Mouse (Mus musculus) neural tube, embryonic 11.5 days (tissue): ENCODE measurements at regions not wholly inside any gene's neighbourhood (a gene's known extent, or its start where the extent isn't known, plus 50 kb on each side); places are given as distances from the start of the nearest gene placed in this dataset.

ENCODE experiments used
- ATAC-seq: fragments of 200-750 bp; cut with Nextera tagmentation; 2 replicates; pipeline ENCODE4 v1.8.0; 2017; ENCODE audit warnings: moderate number of reproducible peaks, mild to moderate bottlenecking, moderate TSS enrichment, moderate library complexity; ENCODE audit not compliant: insufficient read depth, low FRiP score, low TSS enrichment
- DNase-seq: peaks from one replicate; pipeline ENCODE4 v3.0.0-alpha.2; 2015; ENCODE audit warnings: low spot score
- H3K27ac ChIP-seq: fragments of 300-500 bp; sonication (generic); 2 replicates; pipeline ENCODE4 v1.5.1; 2014; ENCODE audit warnings: low read depth, mild to moderate bottlenecking, low read length
- H3K27me3 ChIP-seq: fragments of 300-500 bp; sonication (generic); 2 replicates; pipeline ENCODE4 v1.6.1; 2014; ENCODE audit warnings: mild to moderate bottlenecking, low read length, mixed read lengths; ENCODE audit not compliant: control insufficient read depth, insufficient read depth
- H3K36me3 ChIP-seq: fragments of 300-500 bp; sonication (generic); 2 replicates; pipeline ENCODE4 v1.6.1; 2014; ENCODE audit warnings: mild to moderate bottlenecking, low read length, moderate library complexity, mixed read lengths; ENCODE audit not compliant: control insufficient read depth, insufficient read depth
- H3K4me1 ChIP-seq: fragments of 300-500 bp; sonication (generic); 2 replicates; pipeline ENCODE4 v1.6.1; 2014; ENCODE audit warnings: low read length, mixed read lengths; ENCODE audit not compliant: control insufficient read depth, insufficient read depth
- H3K4me2 ChIP-seq: fragments of 300-500 bp; sonication (generic); 2 replicates; pipeline ENCODE4 v1.6.1; 2014; ENCODE audit warnings: low read depth, mild to moderate bottlenecking, moderate library complexity
- H3K4me3 ChIP-seq: fragments of 300-500 bp; sonication (generic); 2 replicates; pipeline ENCODE4 v1.5.1; 2014; ENCODE audit warnings: low read depth, low read length
- H3K9ac ChIP-seq: fragments of 300-500 bp; sonication (generic); 2 replicates; pipeline ENCODE4 v1.6.1; 2014; ENCODE audit warnings: mild to moderate bottlenecking, low read length
- H3K9me3 ChIP-seq: fragments of 300-500 bp; sonication (generic); 2 replicates; pipeline ENCODE4 v1.6.1; 2016; ENCODE audit warnings: low read length; ENCODE audit not compliant: control insufficient read depth
- WGBS: fragments of 180-500 bp; shearing (Covaris S2); extraction: QIAGEN DNeasy Blood & Tissue Kit; methylation state at CpG from one replicate; pipeline ENCODE4 v1.1.7; 2014; 5-methylcytosine and 5-hydroxymethylcytosine counted together

GRCm38 (mm10) chr11:110652068-110652467 lies 253.1 kb downstream of the Map2k6 start:
- H3K36me3 ChIP-seq, result no peaks in the 10 kb centered on the region
- no peak overlapping the region for H3K9ac ChIP-seq
- no peak overlapping the region for H3K27ac ChIP-seq
- H3K4me1 ChIP-seq, result no peaks in the 10 kb centered on the region
- ATAC-seq (no peak), DNase-seq (no peak)
- no peaks in the 10 kb centered on the region for H3K9me3 ChIP-seq
- no peak overlapping the region for H3K4me3 ChIP-seq
- no peak overlapping the region for H3K4me2 ChIP-seq
- H3K27me3 ChIP-seq, result no peaks in the 10 kb centered on the region
- WGBS, result 79% methylated on average over 3 of the region's 3 CpGs

- Histone ChIP-seq H3K4me2 (no peak overlapping the region), H3K27ac (no peak overlapping the region), H3K9me3 (no peaks in the 10 kb centered on the region), H3K27me3 (no peaks in the 10 kb centered on the region), H3K36me3 (no peaks in the 10 kb centered on the region), H3K9ac (no peak overlapping the region), H3K4me3 (no peak overlapping the region), H3K4me1 (no peaks in the 10 kb centered on the region)
- 87% methylated on average over 11 of the region's 11 CpGs for WGBS
- ATAC-seq (no peak), DNase-seq (no peak)
These were observed 257.7 kb downstream of the Map2k6 start for GRCm38 (mm10) chr11:110656524-110657156.

GRCm38 (mm10) chr11:110657854-110658253 lies 258.9 kb downstream of the Map2k6 start:
- no peak overlapping the region for H3K27ac ChIP-seq
- H3K9me3 ChIP-seq, result no peaks in the 10 kb centered on the region
- DNase-seq (no peak), ATAC-seq (no peak)
- no peaks in the 10 kb centered on the region for H3K27me3 ChIP-seq
- no peak overlapping the region for H3K4me2 ChIP-seq
- H3K36me3 ChIP-seq, result no peaks in the 10 kb centered on the region
- H3K4me3 ChIP-seq, result no peak overlapping the region
- no peaks in the 10 kb centered on the region for H3K4me1 ChIP-seq
- WGBS, result 84% methylated on average over 8 of the region's 8 CpGs
- no peak overlapping the region for H3K9ac ChIP-seq

GRCm38 (mm10) chr11:110670626-110671508 lies 271.9 kb downstream of the Map2k6 start:
- H3K27ac ChIP-seq, result no peak overlapping the region
- no peak overlapping the region for H3K9ac ChIP-seq
- no peak for DNase-seq
- no peaks in the 10 kb centered on the region for H3K9me3 ChIP-seq
- H3K27me3 ChIP-seq, result no peaks in the 10 kb centered on the region
- no peak for ATAC-seq
- no peaks in the 10 kb centered on the region for H3K36me3 ChIP-seq
- no peaks in the 10 kb centered on the region for H3K4me1 ChIP-seq
- no peak overlapping the region for H3K4me3 ChIP-seq
- 91% methylated on average over 12 of the region's 12 CpGs for WGBS
- H3K4me2 ChIP-seq, result no peak overlapping the region

GRCm38 (mm10) chr11:110672941-110673340 lies 274.0 kb downstream of the Map2k6 start:
- DNase-seq, result no peak
- Histone ChIP-seq H3K9me3 (no peaks in the 10 kb centered on the region), H3K36me3 (no peaks in the 10 kb centered on the region), H3K27me3 (no peaks in the 10 kb centered on the region), H3K9ac (no peak overlapping the region), H3K4me3 (no peak overlapping the region), H3K27ac (no peak overlapping the region), H3K4me1 (no peaks in the 10 kb centered on the region), H3K4me2 (no peak overlapping the region)
- no peak for ATAC-seq
- WGBS, result 42% methylated on average over 1 of the region's 1 CpGs

GRCm38 (mm10) chr11:110692824-110693223 lies 275.0 kb upstream of the Kcnj16 start:
- no peaks in the 10 kb centered on the region for H3K27me3 ChIP-seq
- no peak overlapping the region for H3K4me2 ChIP-seq
- no peak for ATAC-seq
- H3K4me3 ChIP-seq, result no peak overlapping the region
- H3K9ac ChIP-seq, result no peak overlapping the region
- no peak for DNase-seq
- H3K4me1 ChIP-seq, result no peaks in the 10 kb centered on the region
- no peaks in the 10 kb centered on the region for H3K36me3 ChIP-seq
- WGBS, result 90% methylated on average over 4 of the region's 4 CpGs
- H3K9me3 ChIP-seq, result no peaks in the 10 kb centered on the region
- no peak overlapping the region for H3K27ac ChIP-seq

- Histone ChIP-seq H3K4me1 (no peaks in the 10 kb centered on the region), H3K4me2 (no peak overlapping the region), H3K9ac (no peak overlapping the region), H3K9me3 (no peaks in the 10 kb centered on the region), H3K4me3 (no peak overlapping the region), H3K27me3 (no peaks in the 10 kb centered on the region), H3K36me3 (no peaks in the 10 kb centered on the region), H3K27ac (no peak overlapping the region)
- DNase-seq, result no peak
- ATAC-seq, result no peak
- 77% methylated on average over 6 of the region's 6 CpGs for WGBS
These were observed 270.8 kb upstream of the Kcnj16 start for GRCm38 (mm10) chr11:110697067-110697466.

- Histone ChIP-seq H3K4me3 (no peak overlapping the region), H3K9ac (no peak overlapping the region), H3K4me2 (no peak overlapping the region), H3K27me3 (no peaks in the 10 kb centered on the region), H3K4me1 (no peaks in the 10 kb centered on the region), H3K9me3 (no peaks in the 10 kb centered on the region), H3K36me3 (no peaks in the 10 kb centered on the region), H3K27ac (no peak overlapping the region)
- DNase-seq, result no peak
- no peak for ATAC-seq
- WGBS, result 86% methylated on average over 5 of the region's 5 CpGs
These were observed 269.5 kb upstream of the Kcnj16 start for GRCm38 (mm10) chr11:110698342-110698741.

- DNase-seq (no peak), ATAC-seq (no peak)
- no peaks in the 10 kb centered on the region for H3K4me1 ChIP-seq
- H3K4me3 ChIP-seq, result no peak overlapping the region
- H3K27me3 ChIP-seq, result no peaks in the 10 kb centered on the region
- no peak overlapping the region for H3K9ac ChIP-seq
- no peak overlapping the region for H3K27ac ChIP-seq
- WGBS, result 89% methylated on average over 2 of the region's 2 CpGs
- no peaks in the 10 kb centered on the region for H3K36me3 ChIP-seq
- no peaks in the 10 kb centered on the region for H3K9me3 ChIP-seq
- H3K4me2 ChIP-seq, result no peak overlapping the region
These were observed 266.9 kb upstream of the Kcnj16 start for GRCm38 (mm10) chr11:110700976-110701375.
